Mouse (Mus musculus) hindbrain, postnatal 0 days (tissue): ENCODE measurements around the gene Nhlrc4. TPM values are rescaled to one million over a fixed set of nuclear protein-coding genes. Genes with fewer than 3 reads are reported as not detected.

Source experiments
- ATAC-seq: fragments of 200-750 bp; cut with Nextera tagmentation; 2 replicates; pipeline ENCODE4 v1.8.0; 2017; ENCODE audit warnings: mild to moderate bottlenecking, moderate TSS enrichment, moderate library complexity
- DNase-seq: peaks from one replicate; pipeline ENCODE4 v3.0.0-alpha.2; 2015; ENCODE audit warnings: low spot score
- H3K27ac ChIP-seq: fragments of 300-500 bp; sonication (generic); 2 replicates; pipeline ENCODE4 v1.5.1; 2014; ENCODE audit warnings: mild to moderate bottlenecking
- H3K27me3 ChIP-seq: fragments of 300-500 bp; sonication (generic); 2 replicates; pipeline ENCODE4 v1.6.1; 2014; ENCODE audit warnings: low read length, mixed read lengths; ENCODE audit not compliant: insufficient read depth
- H3K36me3 ChIP-seq: fragments of 300-500 bp; sonication (generic); 2 replicates; pipeline ENCODE4 v1.6.1; 2014; ENCODE audit warnings: low read length, mixed read lengths; ENCODE audit not compliant: insufficient read depth
- H3K4me1 ChIP-seq: fragments of 300-500 bp; sonication (generic); 2 replicates; pipeline ENCODE4 v1.6.1; 2014; ENCODE audit warnings: antibody characterized with exemption, low read length, mixed read lengths; ENCODE audit not compliant: insufficient read depth
- H3K4me2 ChIP-seq: fragments of 300-500 bp; sonication (generic); 2 replicates; pipeline ENCODE4 v1.6.1; 2014; ENCODE audit warnings: low read depth, mild to moderate bottlenecking, low read length, moderate library complexity, mixed read lengths
- H3K4me3 ChIP-seq: fragments of 300-500 bp; sonication (generic); 2 replicates; pipeline ENCODE4 v1.5.1; 2014; ENCODE audit warnings: low read length
- H3K9ac ChIP-seq: fragments of 300-500 bp; sonication (generic); replicated peaks from 2 replicates; pipeline ENCODE4 v1.6.1; 2014; ENCODE audit warnings: mild to moderate bottlenecking, low read length, moderate library complexity, mixed read lengths
- H3K9me3 ChIP-seq: fragments of 300-500 bp; sonication (generic); 2 replicates; pipeline ENCODE4 v1.6.1; 2016; ENCODE audit warnings: low read length, mixed read lengths
- CTCF ChIP-seq: IDR thresholded peaks from 2 replicates; pipeline ENCODE4 v1.5.1; 2016; ENCODE audit warnings: antibody characterized with exemption, control low read depth, low read depth
- WGBS: fragments of 180-500 bp; shearing (Covaris S2); extraction: QIAGEN DNeasy Blood & Tissue Kit; methylation state at CpG from one replicate; pipeline ENCODE4 v1.1.7; 2014; 5-methylcytosine and 5-hydroxymethylcytosine counted together
- polyA plus RNA-seq: library from polyadenylated mRNA; unstranded; fragments of >200 nt; fragmentation: Nextera tagmentation; extraction: Ambion mirVana; gene quantifications from 2 replicates; pipeline ENCODE4 v1.2.1, GENCODE M21; 2015
- total RNA-seq: library from RNA; depleted of rRNA; stranded (reverse); fragments of >200 nt; gene quantifications from 2 replicates; pipeline ENCODE4 v1.2.3, GENCODE M21; 2014

Nhlrc4 gene
- total and polyA plus RNA-seq, 2 experiments from 2014 or later: 0.30 to 0.68 TPM

GRCm38 (mm10) chr17:25918037-25918750 lies 26.6 kb downstream of the Nhlrc4 start:
- ATAC-seq: no peak
- H3K4me2 ChIP-seq: peak overlapping the region; percentile 52
- 79% methylated on average over 9 of the region's 9 CpGs for WGBS
- 0 out of 2 replicates have a peak, but pooled peaks cover 4% of the 10 kb centered on the region for H3K36me3 ChIP-seq
- H3K4me1 ChIP-seq: peaks cover 16% of the 10 kb centered on the region
- DNase-seq: no peak
- H3K27ac ChIP-seq: peak overlapping the region; percentile 87; the same call in 1 of the 2 replicates
- H3K4me3 ChIP-seq: peak overlapping the region; percentile 79
- no peaks in the 10 kb centered on the region for H3K27me3 ChIP-seq
- TF ChIP-seq CTCF: no peak
- H3K9me3 ChIP-seq: no peaks in the 10 kb centered on the region
- peak overlapping the region; percentile 85; the same call in 1 of the 2 replicates for H3K9ac ChIP-seq

GRCm38 (mm10) chr17:25916931-25917647 lies 27.7 kb downstream of the Nhlrc4 start:
- ATAC-seq: no peak
- Histone ChIP-seq H3K9me3 (no peaks in the 10 kb centered on the region), H3K4me3 (no peak overlapping the region), H3K4me1 (peaks cover 16% of the 10 kb centered on the region), H3K9ac (no peak overlapping the region; the same call in 1 of the 2 replicates), H3K27me3 (no peaks in the 10 kb centered on the region), H3K27ac (no peak overlapping the region), H3K36me3 (0 out of 2 replicates have a peak, but pooled peaks cover 4% of the 10 kb centered on the region), H3K4me2 (no peak overlapping the region)
- no peak for DNase-seq
- TF ChIP-seq CTCF: no peak
- WGBS: 84% methylated on average over 8 of the region's 8 CpGs

GRCm38 (mm10) chr17:25914295-25914694 lies 30.5 kb downstream of the Nhlrc4 start:
- H3K4me3 ChIP-seq: no peak overlapping the region
- no peaks in the 10 kb centered on the region for H3K27me3 ChIP-seq
- 0 out of 2 replicates have a peak, but pooled peaks cover 4% of the 10 kb centered on the region for H3K36me3 ChIP-seq
- H3K9me3 ChIP-seq: no peaks in the 10 kb centered on the region
- no peak overlapping the region for H3K4me2 ChIP-seq
- H3K27ac ChIP-seq: no peak overlapping the region
- 82% methylated on average over 4 of the region's 4 CpGs for WGBS
- no peak overlapping the region for H3K9ac ChIP-seq
- TF ChIP-seq CTCF: no peak
- ATAC-seq (no peak), DNase-seq (no peak)
- H3K4me1 ChIP-seq: peaks cover 16% of the 10 kb centered on the region

GRCm38 (mm10) chr17:25913877-25914275 lies 30.9 kb downstream of the Nhlrc4 start:
- TF ChIP-seq CTCF: no peak

GRCm38 (mm10) chr17:25913186-25913876 lies 31.4 kb downstream of the Nhlrc4 start:
- no peak for TF ChIP-seq CTCF
- no peak for DNase-seq
- Histone ChIP-seq H3K4me3 (no peak overlapping the region), H3K4me1 (peaks cover 13% of the 10 kb centered on the region), H3K27me3 (no peaks in the 10 kb centered on the region), H3K4me2 (no peak overlapping the region), H3K9me3 (no peaks in the 10 kb centered on the region), H3K36me3 (0 out of 2 replicates have a peak, but pooled peaks cover 4% of the 10 kb centered on the region), H3K27ac (no peak overlapping the region), H3K9ac (no peak overlapping the region)
- 88% methylated on average over 14 of the region's 14 CpGs for WGBS
- ATAC-seq: no peak

More at GRCm38 (mm10) chr17:25913877-25914275, 30.9 kb downstream of the Nhlrc4 start:
- Histone ChIP-seq H3K4me2 (no peak overlapping the region), H3K9ac (no peak overlapping the region), H3K27ac (no peak overlapping the region), H3K36me3 (0 out of 2 replicates have a peak, but pooled peaks cover 4% of the 10 kb centered on the region), H3K4me1 (peaks cover 16% of the 10 kb centered on the region), H3K27me3 (no peaks in the 10 kb centered on the region), H3K4me3 (no peak overlapping the region), H3K9me3 (no peaks in the 10 kb centered on the region)
- DNase-seq (no peak), ATAC-seq (no peak)
- 83% methylated on average over 1 of the region's 1 CpGs for WGBS

GRCm38 (mm10) chr17:25911816-25912215 lies 32.9 kb downstream of the Nhlrc4 start:
- Histone ChIP-seq H3K36me3 (no peaks in the 10 kb centered on the region), H3K4me3 (no peak overlapping the region), H3K4me2 (no peak overlapping the region), H3K4me1 (no peaks in the 10 kb centered on the region), H3K27ac (no peak overlapping the region), H3K27me3 (no peaks in the 10 kb centered on the region), H3K9me3 (no peaks in the 10 kb centered on the region), H3K9ac (no peak overlapping the region)
- no peak for DNase-seq
- 78% methylated on average over 4 of the region's 4 CpGs for WGBS
- no peak for TF ChIP-seq CTCF
- ATAC-seq: no peak
